Mouse (Mus musculus): Measurements from ENCODE around the gene Gfm2. TPM values are rescaled to one million over a fixed set of nuclear protein-coding genes. Genes with fewer than 3 reads are reported as not detected.
A peak's percentile ranks its signal among the peaks of the same experiment; 100 is the strongest.
"Not testable (repeated sequence)": the region's sequence is repeated elsewhere in the genome, so short reads cannot be mapped to it uniquely, and the experiment has no call there.

The Gfm2 gene
- 47.8 and 50.1 TPM in 2 replicates for total RNA-seq (2021)
- long read RNA-seq, transcript Gfm2-208 (21 exons, 3,157 nt) = major isoform, 45 of 70 reads
- long read RNA-seq, partial matches to known transcripts = 4 of 70 reads
- long read RNA-seq, other reads (novel, unspliced or antisense) = 18 of 70 reads

DNA sequence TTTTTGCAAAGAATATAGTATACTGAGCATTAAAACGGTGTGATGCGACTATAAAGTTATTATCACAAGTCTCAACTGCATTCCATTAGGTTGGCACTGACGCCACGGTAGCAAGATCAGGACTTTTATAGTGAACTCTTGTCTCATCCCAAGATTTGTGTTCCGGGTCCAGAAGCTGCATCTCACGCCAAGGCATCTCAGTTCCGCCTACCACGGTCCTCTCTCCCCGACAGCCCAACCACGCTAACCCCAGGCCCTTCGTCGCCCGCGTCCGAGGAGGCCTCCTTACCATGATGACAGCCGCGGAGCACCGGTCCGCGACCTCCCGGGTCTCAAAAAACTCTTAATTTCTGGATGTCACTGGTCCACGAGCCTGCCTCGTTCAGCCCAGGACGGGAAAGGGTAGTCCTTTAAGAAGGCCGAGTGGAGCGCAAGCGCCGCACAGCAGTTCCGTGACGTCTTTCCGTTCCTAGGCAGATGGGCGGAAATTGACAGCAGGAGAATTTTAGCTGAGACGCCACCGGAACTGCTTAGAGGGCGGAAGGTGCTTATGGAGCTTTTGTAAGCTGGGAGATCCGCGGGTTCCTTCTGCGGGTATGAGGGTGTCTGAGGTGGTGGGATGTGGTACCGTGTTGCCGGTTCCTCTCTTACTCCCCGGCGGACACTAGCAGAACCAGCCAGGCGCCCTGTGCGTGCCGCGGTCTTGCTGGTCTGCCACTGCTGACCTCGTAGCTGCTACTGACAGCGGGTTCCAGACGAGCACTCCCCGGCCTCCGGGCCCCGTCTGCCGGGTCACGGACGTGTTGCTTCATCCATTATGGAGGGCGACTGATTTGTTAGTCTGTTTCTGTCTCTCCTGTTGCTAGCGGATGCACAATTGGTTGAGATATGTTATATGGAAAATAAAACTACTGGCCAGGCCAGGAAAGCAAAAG lies at the start of gene Gfm2, which contains the start of gene Nsa2:
Gene Gfm2 (plus strand): TSS at position 472 of the 935 bp plus-strand sequence.
Gene Nsa2 (minus strand): TSS at position 472 of the 935 bp plus-strand sequence.
- peak; percentile 80 for DNase-seq

DNA sequence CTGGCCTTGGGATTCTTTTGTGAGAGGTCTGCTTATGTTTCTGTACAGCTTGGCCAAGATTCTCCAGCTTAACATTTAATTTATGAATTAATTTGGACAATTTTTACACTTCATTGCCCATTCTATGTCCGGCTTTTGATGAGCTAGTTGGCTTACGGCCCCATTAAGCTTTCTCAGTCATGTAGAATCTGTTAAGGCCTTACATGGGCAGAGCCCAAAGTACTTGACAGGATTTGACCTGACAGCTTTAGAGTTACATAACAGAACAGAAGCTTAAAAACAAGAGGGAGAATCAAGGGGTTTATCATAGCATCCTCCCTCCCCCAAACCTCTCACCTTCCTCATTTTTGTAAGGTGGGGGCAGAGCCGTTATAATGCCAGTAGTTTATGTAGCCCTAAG lies 49.6 kb upstream of the Gfm2 start:
- DNase-seq = no peak

DNA sequence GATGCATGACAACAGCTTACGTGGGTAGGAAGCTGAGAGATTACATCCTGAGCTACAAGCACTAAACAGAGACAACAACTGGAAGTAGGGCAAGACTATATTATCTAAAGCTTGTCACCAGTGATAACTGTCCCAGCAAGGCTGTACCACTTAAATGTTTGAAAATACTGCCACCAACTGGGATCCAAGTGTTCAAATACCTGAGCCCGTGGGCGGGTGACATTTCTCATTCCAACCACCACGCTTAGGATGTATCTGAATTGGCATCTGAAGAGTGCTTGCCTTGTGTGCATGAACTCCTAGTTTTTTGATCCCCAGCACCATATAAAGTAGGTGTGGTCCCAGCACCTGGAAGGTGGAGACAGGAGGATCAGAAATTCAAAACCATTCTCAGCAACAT lies 42.0 kb upstream of the Gfm2 start:
- no peak for DNase-seq

DNA sequence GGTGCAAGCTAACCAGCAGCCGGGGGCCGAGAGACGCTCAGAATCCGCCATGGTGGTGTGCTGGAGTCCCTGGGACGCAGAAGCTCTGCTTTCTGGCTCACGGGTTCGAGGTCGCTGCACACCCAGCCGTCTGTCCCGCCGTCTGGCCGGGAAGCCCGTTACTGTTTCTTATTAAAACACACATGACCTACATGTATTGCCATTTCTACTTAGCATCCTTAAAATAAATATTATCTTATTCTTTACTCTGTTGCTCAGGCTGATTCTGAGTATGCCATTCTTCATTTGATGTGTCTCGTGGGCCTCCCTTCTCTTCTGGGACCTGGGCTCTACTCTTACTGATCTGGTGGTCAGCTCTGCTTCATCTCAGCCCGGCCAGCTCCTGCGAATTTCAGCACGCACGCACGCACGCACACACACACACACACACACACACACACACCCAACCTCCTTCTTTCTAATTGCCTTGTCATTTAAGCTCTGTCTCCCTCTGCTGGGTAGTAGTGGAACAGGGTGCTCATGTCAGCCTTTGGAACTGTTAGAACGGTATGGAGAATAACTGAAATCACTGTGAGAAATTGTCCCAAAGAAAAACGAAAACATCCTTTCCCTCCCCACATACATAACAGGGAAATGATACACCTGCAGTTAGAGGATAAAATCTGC lies 38.4 kb upstream of the Gfm2 start, which contains the start of gene Gm6169:
Gene Gm6169 (minus strand): TSS at position 51 of the 666 bp plus-strand sequence.
- DNase-seq = peak; percentile 16

DNA sequence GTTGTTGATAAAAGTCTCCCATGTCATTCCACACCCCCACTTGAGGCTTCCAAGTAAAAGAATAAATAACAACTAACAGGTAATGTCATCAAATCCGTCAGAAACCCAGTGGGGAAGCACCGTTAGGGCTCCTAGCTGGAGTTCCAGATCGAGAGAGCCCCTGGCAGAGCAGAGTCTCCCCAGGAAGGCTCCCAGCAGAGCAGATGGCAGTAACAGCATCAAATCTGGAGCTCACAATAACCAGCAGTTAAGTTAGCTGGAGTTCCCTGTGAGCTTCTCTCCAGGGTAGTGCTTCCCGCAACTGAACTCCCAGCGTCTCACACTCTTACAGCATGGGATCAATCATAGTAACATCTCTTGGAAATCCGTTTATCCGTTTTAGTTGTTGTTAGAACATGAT lies 32.7 kb upstream of the Gfm2 start:
- DNase-seq = no peak

DNA sequence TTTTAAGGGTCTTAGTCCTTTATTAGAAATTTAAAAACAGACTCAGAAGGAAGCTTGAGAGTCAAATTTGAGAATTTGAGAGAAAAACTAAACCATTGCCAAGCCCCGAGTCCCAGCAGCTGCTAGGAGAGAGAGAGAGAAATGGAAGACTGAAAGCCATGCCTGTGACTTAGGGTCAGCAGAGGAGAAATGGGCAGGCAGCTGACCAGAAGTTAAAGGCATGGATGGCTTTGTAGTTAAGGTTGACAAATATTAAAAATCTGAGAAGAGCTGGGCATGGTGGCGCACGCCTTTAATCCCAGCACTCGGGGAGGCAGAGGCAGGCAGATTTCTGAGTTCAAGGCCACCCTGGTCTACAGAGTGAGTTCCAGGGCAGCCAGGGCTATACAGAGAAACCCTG lies 30.0 kb upstream of the Gfm2 start:
- DNase-seq = not testable (repeated sequence)

DNA sequence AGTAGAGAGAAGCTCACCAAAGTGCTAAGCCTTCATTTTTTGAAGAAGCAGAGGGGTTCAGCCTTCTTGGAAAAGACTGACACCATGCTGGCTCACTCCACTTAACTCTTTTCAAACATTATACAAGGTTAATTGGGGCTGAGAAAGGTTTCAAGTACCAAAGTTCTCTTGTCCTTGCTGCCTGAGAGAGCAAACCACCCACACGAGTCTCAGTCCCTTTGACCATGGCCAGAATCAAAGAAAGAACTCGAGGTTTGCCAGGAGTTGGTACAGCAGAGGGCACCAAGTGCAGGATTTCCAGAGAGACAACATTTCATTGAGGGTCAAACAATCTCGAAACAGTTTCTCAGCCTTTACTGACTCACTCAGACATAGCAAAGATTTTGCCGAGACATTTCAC lies 28.7 kb upstream of the Gfm2 start:
- no peak for DNase-seq

DNA sequence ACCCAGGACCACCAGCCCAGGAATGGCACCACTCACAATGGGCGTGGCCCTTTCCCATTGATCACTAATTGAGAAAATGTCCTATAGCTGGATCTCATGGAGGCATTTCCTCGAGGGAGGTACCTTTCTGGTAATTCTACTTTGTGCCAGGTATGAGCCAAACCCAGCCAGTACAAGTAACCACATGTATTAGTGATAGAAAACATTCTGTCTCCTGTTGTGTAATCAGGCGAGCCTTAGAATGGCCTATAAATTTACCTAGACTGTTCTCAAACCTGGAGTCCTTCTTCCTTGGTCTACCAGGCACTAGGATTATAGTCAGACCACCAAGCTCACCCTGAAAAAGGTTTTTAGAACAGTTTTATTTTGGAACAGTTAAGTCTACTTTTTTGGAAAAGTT lies 16.4 kb upstream of the Gfm2 start:
- no peak for DNase-seq

DNA sequence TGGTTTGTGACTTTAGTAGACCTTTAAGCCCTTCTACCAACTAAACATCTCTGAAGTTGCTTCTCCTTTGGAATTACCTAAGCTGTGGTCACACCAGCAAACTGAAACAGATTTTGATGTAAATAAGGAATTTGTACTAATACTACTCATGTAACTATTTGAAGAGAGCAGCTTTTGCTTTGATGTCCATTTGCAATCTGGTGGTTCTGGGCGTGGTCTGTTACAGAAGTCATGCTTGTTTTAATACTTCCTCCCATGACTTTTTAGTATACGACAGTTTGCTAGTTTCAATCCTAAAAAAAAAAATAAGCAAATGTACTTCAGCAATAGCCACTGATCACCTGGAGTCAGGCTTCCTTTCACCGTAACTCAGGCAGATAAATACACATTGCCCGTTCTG lies 8.1 kb upstream of the Gfm2 start:
- not testable (repeated sequence) for DNase-seq

DNA sequence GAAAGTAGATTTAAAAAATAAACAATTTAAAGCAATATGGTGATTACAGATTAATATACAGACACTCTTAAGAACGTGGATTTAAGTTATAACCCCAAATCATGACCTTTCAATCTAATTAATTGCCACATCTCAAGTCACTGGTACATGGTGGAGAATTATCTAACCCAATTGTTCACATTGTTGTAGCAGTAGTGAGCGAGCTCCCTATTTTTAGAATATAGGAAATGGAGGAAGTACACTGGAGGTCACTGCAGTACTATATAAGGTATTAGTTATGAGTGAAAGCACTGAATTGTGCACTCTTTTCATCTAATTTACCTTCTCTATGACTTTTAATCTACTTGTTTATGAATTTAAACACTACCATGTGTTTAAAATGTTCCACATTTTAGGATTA lies 7.3 kb upstream of the Gfm2 start:
- DNase-seq = not testable (repeated sequence)

DNA sequence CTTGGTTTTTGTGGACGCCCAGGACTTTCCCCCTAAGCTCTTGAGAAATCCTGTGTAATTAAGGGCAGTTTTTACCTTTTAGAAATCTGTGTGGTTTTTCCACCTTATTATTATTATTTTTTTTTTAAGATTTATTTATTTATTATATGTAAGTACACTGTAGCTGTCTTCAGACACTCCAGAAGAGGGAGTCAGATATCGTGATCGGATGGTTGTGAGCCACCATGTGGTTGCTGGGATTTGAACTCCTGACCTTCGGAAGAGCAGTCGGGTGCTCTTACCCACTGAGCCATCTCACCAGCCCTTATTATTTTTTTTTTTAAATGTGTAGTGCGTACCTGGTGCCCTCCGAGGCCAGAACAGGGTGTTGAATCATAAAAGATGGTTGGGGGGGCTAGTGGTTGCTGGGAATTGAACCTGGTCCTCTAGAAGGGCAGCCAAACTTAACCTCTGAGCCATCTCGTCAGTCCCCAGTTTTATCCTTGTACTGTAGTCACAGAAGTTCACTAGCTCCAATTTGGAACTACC lies 731 bp downstream of the Gfm2 start:
- not testable (repeated sequence) for DNase-seq

DNA sequence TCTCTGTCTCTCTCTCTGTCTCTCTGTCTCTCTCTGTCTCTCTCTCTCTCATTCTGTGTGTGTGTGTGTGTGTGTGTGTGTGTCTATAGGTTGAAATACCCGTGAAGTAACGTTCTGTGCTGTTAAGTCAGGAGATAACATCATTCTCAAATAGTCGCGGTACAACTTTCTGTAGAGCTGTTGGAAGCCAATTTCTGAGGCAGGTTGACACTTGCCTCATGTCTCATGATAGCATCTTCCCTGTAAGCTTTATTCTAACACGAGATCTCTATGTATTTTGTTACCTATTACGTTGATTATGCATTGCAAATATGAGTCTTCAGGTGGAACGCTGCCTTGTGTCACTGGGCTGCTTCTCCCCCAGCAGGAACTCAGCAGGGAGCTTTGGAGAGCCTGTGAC lies 4.6 kb downstream of the Gfm2 start:
- DNase-seq = no peak

DNA sequence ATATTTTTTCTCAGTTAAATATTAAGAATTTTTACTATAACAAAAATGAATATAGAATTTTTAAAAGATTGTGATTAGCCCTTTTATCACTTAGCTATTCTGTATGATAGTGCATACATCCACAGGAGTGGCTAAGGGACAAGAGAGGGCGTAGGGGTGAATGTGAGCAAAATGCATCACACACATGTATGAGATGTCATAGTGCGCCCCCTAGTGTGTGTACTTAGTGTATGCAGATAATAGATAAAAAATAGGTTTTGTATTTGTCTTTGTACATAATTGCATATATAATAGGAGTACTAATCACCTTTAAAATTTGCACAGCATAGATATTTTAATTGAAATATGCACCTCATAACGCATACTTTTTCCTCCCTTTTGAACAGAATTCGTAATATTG lies 8.1 kb downstream of the Gfm2 start:
- peak; percentile 27 for DNase-seq

DNA sequence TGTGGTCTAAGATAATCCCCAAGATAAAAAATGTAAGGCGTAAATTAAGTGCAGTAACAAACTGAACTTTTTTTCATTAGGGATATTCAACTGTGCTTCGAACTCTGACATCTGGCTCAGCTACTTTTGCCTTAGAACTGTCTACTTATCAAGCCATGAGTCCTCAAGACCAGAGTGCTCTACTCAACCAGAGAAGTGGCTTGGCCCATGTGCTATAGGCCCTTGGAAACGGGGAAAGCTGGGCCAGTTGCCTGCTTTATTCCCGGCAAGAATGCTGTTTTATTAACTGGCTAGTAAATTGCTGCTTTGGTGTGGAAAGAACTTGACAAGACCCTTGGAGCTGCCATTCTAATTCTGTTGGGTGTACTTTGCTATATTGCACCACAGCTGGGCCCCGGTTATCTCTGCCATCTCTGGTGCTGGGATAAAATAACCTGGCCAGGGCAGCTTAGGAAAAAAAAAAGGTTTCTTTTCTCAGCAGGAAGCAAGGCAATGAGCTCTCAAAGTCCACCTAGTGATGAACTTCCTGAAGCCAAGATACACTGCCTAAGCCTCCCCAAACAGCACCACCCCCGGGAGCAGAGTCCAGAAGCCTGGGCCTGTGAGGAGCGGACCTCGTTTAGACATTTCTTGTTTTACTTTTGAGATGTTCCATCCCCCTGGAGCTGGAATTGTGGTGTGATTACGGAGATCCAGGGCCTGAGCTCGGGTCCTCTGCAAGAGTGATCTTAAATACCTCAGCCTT lies 38.0 kb downstream of the Gfm2 start:
- no peak for DNase-seq

DNA sequence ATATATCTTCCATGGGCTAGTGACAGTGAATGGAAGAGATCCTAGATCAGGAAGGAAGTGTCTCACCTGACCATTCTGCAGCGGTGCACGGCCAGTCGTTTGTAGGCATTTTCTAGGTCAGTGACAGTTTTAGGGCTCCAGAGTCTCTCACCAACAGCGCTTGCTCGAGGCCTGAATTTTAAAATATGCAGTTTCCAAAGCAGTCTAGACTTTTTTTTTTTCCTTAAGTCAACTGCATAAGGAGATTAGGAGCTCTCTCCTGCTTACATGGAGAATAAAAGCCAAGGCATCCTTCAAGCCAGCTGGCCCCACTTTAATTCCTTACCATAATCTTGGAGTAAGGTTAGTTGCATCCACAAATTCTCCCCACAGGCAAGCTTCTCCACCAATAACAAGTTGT lies 39.0 kb downstream of the Gfm2 start:
- DNase-seq = no peak

DNA sequence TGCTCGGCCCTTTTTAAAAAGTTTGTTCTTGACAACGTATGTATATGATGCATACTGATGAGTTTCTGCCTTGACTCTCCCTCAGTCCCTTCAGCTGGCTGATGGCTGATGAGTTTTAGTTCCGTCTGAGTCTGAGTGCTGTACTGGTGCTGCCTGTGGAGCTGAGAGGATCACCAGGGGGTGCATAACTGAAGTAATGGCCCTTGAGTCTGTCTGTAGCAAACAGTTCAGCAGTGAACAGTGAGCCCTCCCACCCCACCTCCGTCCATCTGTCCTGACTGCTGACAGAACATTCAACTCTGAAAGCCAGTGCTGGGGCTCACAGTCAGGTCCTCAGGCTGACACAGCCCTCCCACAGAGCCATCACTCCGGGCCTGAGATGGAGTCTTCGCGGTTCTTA lies 41.2 kb downstream of the Gfm2 start:
- DNase-seq = no peak

DNA sequence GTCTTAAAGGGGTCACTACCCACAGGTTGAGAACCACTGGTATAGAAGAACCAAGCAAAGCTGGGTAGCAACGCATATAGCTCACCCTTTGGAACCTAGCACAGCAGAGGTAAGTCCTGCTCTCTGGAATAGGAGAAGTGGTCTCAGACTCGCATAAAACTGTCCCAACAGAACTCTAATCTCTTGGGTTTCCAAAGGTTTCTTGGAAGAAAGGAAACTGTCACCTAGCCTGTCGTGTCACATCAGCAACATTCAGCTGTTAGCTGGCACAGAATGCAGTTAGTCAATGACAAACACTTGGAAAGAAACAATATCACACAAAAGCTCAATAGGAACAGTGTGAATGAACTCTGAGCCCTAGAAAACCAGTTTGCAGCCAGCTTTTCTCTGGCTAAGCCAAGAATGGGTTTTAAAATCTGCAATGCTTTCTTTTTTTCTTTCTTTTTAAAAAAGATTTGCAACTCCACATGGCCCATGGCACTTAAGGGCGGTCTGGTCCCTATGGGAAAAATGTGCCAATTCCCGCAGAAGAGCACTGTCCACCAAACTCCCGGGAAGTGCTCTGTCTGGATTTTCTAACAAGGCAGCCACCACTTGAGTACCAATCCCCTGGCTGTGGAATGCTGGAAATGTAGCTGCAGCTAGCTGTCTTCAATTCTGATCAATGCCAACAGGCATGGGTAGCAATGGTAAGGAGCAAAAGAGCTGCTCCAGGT lies 42.5 kb downstream of the Gfm2 start:
- no peak for DNase-seq

DNA sequence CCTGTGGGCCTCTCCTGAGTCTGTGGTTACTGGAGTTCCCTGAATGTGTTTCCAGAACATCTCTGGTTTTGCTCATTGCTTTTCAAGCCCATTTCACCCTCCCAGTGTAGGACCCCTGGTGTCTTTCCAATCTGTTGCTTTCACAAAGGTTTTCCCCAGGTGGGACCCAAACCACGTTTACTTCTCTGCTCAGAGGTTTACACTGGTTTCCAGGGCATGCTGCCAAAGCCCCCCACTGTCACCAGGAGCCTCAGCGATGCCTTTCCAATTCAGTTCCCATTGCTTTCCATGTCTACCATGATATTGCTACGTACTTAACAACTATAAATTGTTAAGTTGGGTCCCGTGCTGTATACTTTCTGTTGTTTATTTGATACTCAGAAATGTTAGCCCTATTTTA lies 45.1 kb downstream of the Gfm2 start:
- no peak for DNase-seq

DNA sequence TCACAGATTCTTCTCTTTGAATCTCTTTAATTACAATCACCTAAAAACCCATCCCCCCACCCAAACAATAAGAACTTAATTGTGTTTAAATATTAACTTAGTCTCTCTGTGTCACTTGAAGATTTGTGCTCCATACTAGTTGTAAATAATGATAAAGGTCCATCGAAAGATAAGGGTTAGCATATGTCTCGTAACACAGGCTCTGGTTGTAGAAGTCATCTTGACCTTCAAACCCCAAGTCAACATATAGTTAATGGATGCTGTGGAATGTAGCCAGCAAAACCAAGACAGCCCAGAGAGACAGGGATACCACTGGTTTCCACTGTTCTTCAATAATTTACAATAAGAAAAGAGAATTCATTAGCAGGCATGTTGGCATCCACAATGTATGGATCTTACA lies 46.4 kb downstream of the Gfm2 start:
- no peak for DNase-seq

DNA sequence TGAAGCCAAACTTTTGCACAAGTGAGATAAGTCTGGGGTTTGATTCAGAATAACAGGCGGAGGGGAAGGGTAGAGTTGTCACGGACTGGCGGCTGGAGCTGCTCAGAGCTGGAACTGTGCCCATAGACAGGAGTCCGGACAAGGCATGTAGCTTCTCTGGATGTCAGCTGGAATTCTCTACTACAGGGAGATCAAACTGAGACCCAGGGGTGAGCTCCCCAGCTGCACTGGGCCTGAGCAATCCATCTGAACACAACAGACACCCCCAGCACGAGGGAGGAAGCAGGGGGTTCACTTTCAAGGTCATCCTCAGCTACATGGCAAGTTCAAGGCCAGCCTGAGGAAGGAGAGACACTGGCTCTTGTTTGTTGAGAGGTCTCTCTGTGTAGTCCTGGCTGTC lies 46.9 kb downstream of the Gfm2 start:
- DNase-seq = no peak

DNA sequence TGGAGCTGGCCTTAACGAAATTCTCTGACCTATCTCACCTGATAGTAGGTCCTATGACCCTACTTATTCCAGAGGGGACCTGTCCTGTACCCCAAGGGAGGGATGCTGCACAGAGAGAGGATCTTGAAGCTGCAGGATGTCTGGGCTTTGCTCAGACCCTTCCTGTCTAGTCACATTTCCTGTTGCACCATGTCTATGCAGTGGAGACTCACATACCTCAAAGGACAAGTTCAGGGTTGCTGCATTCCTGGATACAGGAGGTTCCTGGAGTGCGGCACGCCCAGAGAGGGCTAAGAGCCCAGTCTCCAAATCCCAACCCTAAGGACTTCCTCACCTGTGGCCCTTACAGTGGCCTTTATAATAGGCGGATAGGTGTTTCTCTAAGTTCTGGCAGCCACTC lies 48.6 kb downstream of the Gfm2 start:
- no peak for DNase-seq

DNA sequence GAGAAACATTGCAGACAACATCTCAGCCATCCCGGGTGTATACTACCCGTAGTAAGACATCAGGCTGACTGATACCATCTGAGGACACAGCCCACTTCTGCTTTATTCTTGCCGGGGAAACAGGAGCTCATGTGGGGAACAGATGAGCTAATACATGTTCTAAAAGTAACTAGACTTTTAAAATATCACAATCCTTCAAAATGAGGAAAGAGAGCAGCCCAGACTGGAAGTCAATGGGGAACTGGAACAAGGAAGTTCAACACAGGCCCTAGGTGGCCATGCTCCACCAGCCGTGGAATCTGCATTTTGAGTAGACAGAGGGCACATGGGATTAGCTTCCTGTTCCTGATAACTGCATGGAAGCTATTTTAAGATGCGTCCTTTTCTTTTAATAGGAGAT lies 50.0 kb downstream of the Gfm2 start:
- DNase-seq = no peak

Data from adrenal gland, postnatal 25 days (tissue).